Mouse (Mus musculus) megakaryocyte, embryonic 14.5 days (primary cell): ENCODE measurements around the gene Ssbp3.

Source experiments
- FLI1 ChIP-seq: IDR thresholded peaks from 2 replicates; pipeline ENCODE4 v1.6.1; 2012; ENCODE audit warnings: low read length, inconsistent platforms, mixed read lengths
- GATA1 ChIP-seq: IDR thresholded peaks from 3 replicates; pipeline ENCODE4 v1.6.1; 2012; ENCODE audit warnings: mixed read lengths, low read length, inconsistent platforms, borderline replicate concordance

DNA sequence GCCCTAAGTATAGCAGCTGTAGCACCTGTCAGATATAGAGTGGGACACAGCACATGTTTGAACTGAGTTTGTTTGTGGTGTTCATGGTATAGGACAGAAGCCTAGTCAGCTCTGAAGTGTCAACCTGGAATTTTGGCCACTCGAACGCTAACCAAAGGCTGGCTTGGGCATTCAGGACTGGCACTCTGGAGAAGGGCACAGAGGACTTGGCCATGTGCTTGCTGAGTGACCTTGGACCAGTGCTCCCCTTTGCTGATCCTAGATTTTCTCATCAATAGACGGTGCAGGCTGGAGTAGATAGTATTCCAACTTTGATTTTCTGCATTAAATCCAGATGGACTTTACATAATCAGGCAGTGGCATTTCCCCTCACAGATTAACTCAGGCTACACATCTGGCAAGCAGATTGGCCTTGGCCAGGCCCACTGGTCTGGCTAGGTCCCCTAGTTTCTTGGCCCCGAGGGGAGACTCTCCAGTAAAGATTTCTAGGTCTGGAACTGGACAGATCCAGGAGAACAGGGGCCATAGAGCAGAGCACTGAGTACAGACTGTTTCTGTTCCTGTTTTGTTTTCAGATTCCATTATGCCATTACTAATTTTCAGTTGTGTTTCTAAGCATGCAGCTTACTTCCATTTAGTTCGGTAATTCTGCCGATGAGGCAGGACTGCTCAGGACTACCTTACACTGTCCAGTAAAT lies 102.8 kb downstream of the Ssbp3 start:
- TF ChIP-seq FLI1 (no peak), GATA1 (no peak)
